Mouse (Mus musculus): ENCODE data around the gene Tmem128. TPM values are rescaled to one million over a fixed set of nuclear protein-coding genes. Genes with fewer than 3 reads are reported as not detected.

Gene Tmem128
- polyA plus RNA-seq, 1 experiment, result 33.8 TPM

- Histone ChIP-seq H3K4me1 (ENCODE audit: control insufficient read depth, insufficient read depth, low read length) (no peaks in the 10 kb centered on the region), H3K4me3 (replicated peaks; ENCODE audit: extremely low read depth, low read depth, low read length) (peak overlapping the region; percentile 5)
- TF ChIP-seq POLR2A (IDR thresholded peaks at IDR 0.05; ENCODE audit: borderline replicate concordance, extremely low read depth, low read depth, low read length), result no peak
- TF ChIP-seq CTCF (IDR thresholded peaks at IDR 0.05; ENCODE audit: insufficient read depth, low read length), result peak; percentile 91
- WGBS, result 9% methylated on average over 26 of the region's 26 CpGs
- DNase-seq, result peak; percentile 88
Observed at GRCm38 (mm10) chr5:38307255-38308101, 47.5 kb downstream of the Tmem128 start.

- no peaks in the 10 kb centered on the region for H3K4me1 ChIP-seq (ENCODE audit: control insufficient read depth, insufficient read depth, low read length)
- peak; percentile 36 for DNase-seq
- 47% methylated on average over 5 of the region's 5 CpGs for WGBS
- TF ChIP-seq POLR2A (IDR thresholded peaks at IDR 0.05; ENCODE audit: borderline replicate concordance, extremely low read depth, low read depth, low read length) (no peak), CTCF (IDR thresholded peaks at IDR 0.05; ENCODE audit: insufficient read depth, low read length) (peak; percentile 67)
- no peak overlapping the region for H3K4me3 ChIP-seq (replicated peaks; ENCODE audit: extremely low read depth, low read depth, low read length)
Observed at GRCm38 (mm10) chr5:38308873-38309272, 48.9 kb downstream of the Tmem128 start.

GRCm38 (mm10) chr5:38309795-38310194, 49.8 kb downstream of the Tmem128 start:
- H3K4me1 ChIP-seq (ENCODE audit: control insufficient read depth, insufficient read depth, low read length), result no peaks in the 10 kb centered on the region
- TF ChIP-seq POLR2A (IDR thresholded peaks at IDR 0.05; ENCODE audit: borderline replicate concordance, extremely low read depth, low read depth, low read length) (no peak), CTCF (IDR thresholded peaks at IDR 0.05; ENCODE audit: insufficient read depth, low read length) (no peak)
- 48% methylated on average over 3 of the region's 3 CpGs for WGBS
- no peak overlapping the region for H3K4me3 ChIP-seq (replicated peaks; ENCODE audit: extremely low read depth, low read depth, low read length)
- no peak for DNase-seq

Other genes starting within 250 kb of the Tmem128 start
- 15.6 and 17.4 TPM in 2 replicates for gene Stx18, start 221.4 kb upstream of the Tmem128 start, polyA plus RNA-seq (2012; rRNA removed)
- 63.9 and 77.3 TPM in 2 replicates for gene Nsg1, start 100.3 kb upstream of the Tmem128 start, polyA plus RNA-seq (2012; rRNA removed)
- gene Zbtb49, start 39.7 kb upstream of the Tmem128 start, polyA plus RNA-seq (2012; rRNA removed), result 13.4 and 18.9 TPM in 2 replicates
- 3.9 and 4.0 TPM in 2 replicates for gene Lyar, start 39.7 kb upstream of the Tmem128 start, polyA plus RNA-seq (2012; rRNA removed)
- 0.85 and 3.1 TPM in 2 replicates for gene Otop1, start 15.8 kb downstream of the Tmem128 start, polyA plus RNA-seq (2012; rRNA removed)
- not detected in 2 replicates for gene Drd5, start 59.2 kb downstream of the Tmem128 start, polyA plus RNA-seq (2012; rRNA removed)
- 4.9 and 5.0 TPM in 2 replicates for gene Slc2a9, start 243.0 kb downstream of the Tmem128 start, polyA plus RNA-seq (2012; rRNA removed)

Measured in lung, adult 2 months (tissue).